In the genomic region with DNA sequence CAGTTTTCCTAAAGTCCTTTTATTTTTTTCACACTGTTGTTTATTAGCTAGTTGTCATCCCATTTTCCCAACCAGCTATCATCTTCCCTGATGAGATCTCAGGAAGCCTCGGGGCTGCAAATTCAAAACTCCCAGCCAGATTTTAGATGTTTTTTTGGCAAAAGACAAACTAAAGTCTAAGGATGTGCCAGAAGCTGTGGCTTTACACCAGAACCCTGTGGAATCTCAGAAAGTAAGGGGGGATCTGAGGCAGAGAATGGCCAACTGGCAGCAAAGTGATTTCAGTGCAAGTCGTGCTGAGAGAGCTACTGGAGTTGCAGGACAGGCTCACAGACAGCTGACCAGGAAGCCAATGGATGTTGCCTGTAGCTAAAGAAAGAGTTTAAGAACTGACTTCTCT, we compare ENCODE assay signal across 13 mouse cellular contexts.
"Had no signal": no experiment of that assay in that cellular context is flagged by ENCODE, and none has a peak within 500 bp of the region (broad histone marks: within the 10 kb centered on the region; RNA-seq: fewer than 3 reads in every experiment).

No protein-coding gene starts in this region.

- ATAC-seq: intestine, postnatal 0 days had no signal

- H3K9me3 ChIP-seq: limb, embryonic 13.5 days; lung, embryonic 15.5 days; midbrain, embryonic 12.5 days; neural tube, embryonic 15.5 days had no signal

- H3K4me2 ChIP-seq: limb, embryonic 13.5 days; lung, embryonic 15.5 days; midbrain, embryonic 12.5 days; neural tube, embryonic 15.5 days had no signal

- H3K9ac ChIP-seq: limb, embryonic 13.5 days; liver, embryonic 14.5 days; lung, embryonic 15.5 days; midbrain, embryonic 12.5 days; neural tube, embryonic 15.5 days had no signal

- H3K36me3 ChIP-seq: limb, embryonic 13.5 days; lung, embryonic 15.5 days; midbrain, embryonic 12.5 days; neural tube, embryonic 15.5 days had no signal

- H3K27ac ChIP-seq: limb, embryonic 13.5 days; liver, embryonic 14.5 days; lung, embryonic 15.5 days; midbrain, embryonic 12.5 days; neural tube, embryonic 15.5 days had no signal

- H3K4me3 ChIP-seq: limb, embryonic 13.5 days; lung, embryonic 15.5 days; midbrain, embryonic 12.5 days; myocyte; neural tube, embryonic 15.5 days had no signal

- H3K27me3 ChIP-seq: limb, embryonic 13.5 days; lung, embryonic 15.5 days; midbrain, embryonic 12.5 days; neural tube, embryonic 15.5 days had no signal

- H3K4me1 ChIP-seq: limb, embryonic 13.5 days; lung, embryonic 15.5 days; midbrain, embryonic 12.5 days; neural tube, embryonic 15.5 days had no signal

- DNase-seq: kidney, adult 8-10 months; kidney, postnatal 25 days; layer of hippocampus, postnatal 36 days; right cerebral cortex, adult 18-20 months; right cerebral cortex, postnatal 25 days; thymus, postnatal 36 days had no signal
